Mouse (Mus musculus): ENCODE data around the gene Btn2a2. TPM values are rescaled to one million over a fixed set of nuclear protein-coding genes. Genes with fewer than 3 reads are reported as not detected.
A peak's percentile ranks its signal among the peaks of the same experiment; 100 is the strongest.

Btn2a2 gene
- total RNA-seq, 2 experiments from 2014 or later = not detected

GRCm38 (mm10) chr13:23525901-23526300 lies 37.2 kb upstream of the Btn2a2 start:
- intact Hi-C loops (cut with DNase I) = loop anchor here (1.0 to 5.0 kb wide), 3 partner anchors 71 to 1499 kb away; no protein-coding TSS in a partner anchor

GRCm38 (mm10) chr13:23524654-23525053 lies 36.0 kb upstream of the Btn2a2 start:
- intact Hi-C loops (cut with DNase I) = loop anchor here (5.0 kb wide), 2 partner anchors 73 to 1497 kb away; no protein-coding TSS in a partner anchor
- DNase-seq (ENCODE audit: low spot score) = peak; percentile 28

More at GRCm38 (mm10) chr13:23525901-23526300, 37.2 kb upstream of the Btn2a2 start:
- DNase-seq (ENCODE audit: low spot score) = no peak

GRCm38 (mm10) chr13:23523976-23524375 lies 35.3 kb upstream of the Btn2a2 start:
- no peak for DNase-seq (ENCODE audit: low spot score)
- intact Hi-C loops (cut with DNase I) = no loop called here

GRCm38 (mm10) chr13:23521703-23522102 lies 33.0 kb upstream of the Btn2a2 start:
- intact Hi-C loops (cut with DNase I) = no loop called here
- DNase-seq (ENCODE audit: low spot score) = peak; percentile 47

- intact Hi-C loops (cut with DNase I) = loop anchor here (2.0 to 10.0 kb wide), 3 partner anchors 83 to 1575 kb away; partner anchors contain the start of gene Zfp184
- peak; percentile 42 for DNase-seq (ENCODE audit: low spot score)
Observed at GRCm38 (mm10) chr13:23519416-23519815, 30.8 kb upstream of the Btn2a2 start.

- intact Hi-C loops (cut with DNase I) = loop anchor here (2.0 to 10.0 kb wide), 3 partner anchors 82 to 1574 kb away; partner anchors contain the start of gene Zfp184
Observed at GRCm38 (mm10) chr13:23518885-23519284, 30.2 kb upstream of the Btn2a2 start.

GRCm38 (mm10) chr13:23518295-23518603 lies 29.6 kb upstream of the Btn2a2 start:
- no peak for DNase-seq (ENCODE audit: low spot score)
- intact Hi-C loops (cut with DNase I) = loop anchor here (2.0 to 10.0 kb wide), 3 partner anchors 81 to 1573 kb away; partner anchors contain the start of gene Zfp184

More at GRCm38 (mm10) chr13:23518885-23519284, 30.2 kb upstream of the Btn2a2 start:
- peak; percentile 28 for DNase-seq (ENCODE audit: low spot score)

- intact Hi-C loops (cut with DNase I) = loop anchor here (1.0 to 10.0 kb wide), 5 partner anchors 67 to 1573 kb away; partner anchors contain the start of gene Zfp184
- DNase-seq (ENCODE audit: low spot score) = peak; percentile 71
Observed at GRCm38 (mm10) chr13:23517603-23518294, 29.1 kb upstream of the Btn2a2 start.

GRCm38 (mm10) chr13:23516822-23517602 lies 28.4 kb upstream of the Btn2a2 start:
- DNase-seq (ENCODE audit: low spot score) = peak; percentile 35
- intact Hi-C loops (cut with DNase I) = loop anchor here (1.0 to 10.0 kb wide), 4 partner anchors 67 to 1572 kb away; partner anchors contain the start of gene Zfp184

- intact Hi-C loops (cut with DNase I) = loop anchor here (2.0 to 10.0 kb wide), 3 partner anchors 69 to 1571 kb away; partner anchors contain the start of gene Zfp184
- no peak for DNase-seq (ENCODE audit: low spot score)
Observed at GRCm38 (mm10) chr13:23515826-23516620, 27.4 kb upstream of the Btn2a2 start.

GRCm38 (mm10) chr13:23515281-23515680 lies 26.6 kb upstream of the Btn2a2 start:
- intact Hi-C loops (cut with DNase I) = loop anchor here (5.0 to 10.0 kb wide), 2 partner anchors 1493 to 1570 kb away; partner anchors contain the start of gene Zfp184
- DNase-seq (ENCODE audit: low spot score) = no peak

GRCm38 (mm10) chr13:23513517-23513916 lies 24.9 kb upstream of the Btn2a2 start:
- DNase-seq (ENCODE audit: low spot score) = no peak
- intact Hi-C loops (cut with DNase I) = loop anchor here (10.0 kb wide), 1 partner anchor 1569 kb away; the partner anchor contains the start of gene Zfp184

GRCm38 (mm10) chr13:23510127-23510526 lies 21.5 kb upstream of the Btn2a2 start:
- intact Hi-C loops (cut with DNase I) = loop anchor here (10.0 kb wide), 1 partner anchor 1565 kb away; the partner anchor contains the start of gene Zfp184

GRCm38 (mm10) chr13:23506819-23507515 lies 18.3 kb upstream of the Btn2a2 start:
- no peak for DNase-seq (ENCODE audit: low spot score)
- intact Hi-C loops (cut with DNase I) = no loop called here

More at GRCm38 (mm10) chr13:23510127-23510526, 21.5 kb upstream of the Btn2a2 start:
- no peak for DNase-seq (ENCODE audit: low spot score)

GRCm38 (mm10) chr13:23506351-23506750 lies 17.7 kb upstream of the Btn2a2 start:
- no peak for DNase-seq (ENCODE audit: low spot score)
- intact Hi-C loops (cut with DNase I) = no loop called here

GRCm38 (mm10) chr13:23505662-23506345 lies 17.1 kb upstream of the Btn2a2 start:
- intact Hi-C loops (cut with DNase I) = no loop called here
- DNase-seq (ENCODE audit: low spot score) = no peak

- no peak for DNase-seq (ENCODE audit: low spot score)
- intact Hi-C loops (cut with DNase I) = no loop called here
Observed at GRCm38 (mm10) chr13:23503797-23504196, 15.1 kb upstream of the Btn2a2 start.

- DNase-seq (ENCODE audit: low spot score) = no peak
- intact Hi-C loops (cut with DNase I) = no loop called here
Observed at GRCm38 (mm10) chr13:23502916-23503315, 14.3 kb upstream of the Btn2a2 start.
